11 mouse cellular contexts compared by ENCODE assay signal in the genomic region with DNA sequence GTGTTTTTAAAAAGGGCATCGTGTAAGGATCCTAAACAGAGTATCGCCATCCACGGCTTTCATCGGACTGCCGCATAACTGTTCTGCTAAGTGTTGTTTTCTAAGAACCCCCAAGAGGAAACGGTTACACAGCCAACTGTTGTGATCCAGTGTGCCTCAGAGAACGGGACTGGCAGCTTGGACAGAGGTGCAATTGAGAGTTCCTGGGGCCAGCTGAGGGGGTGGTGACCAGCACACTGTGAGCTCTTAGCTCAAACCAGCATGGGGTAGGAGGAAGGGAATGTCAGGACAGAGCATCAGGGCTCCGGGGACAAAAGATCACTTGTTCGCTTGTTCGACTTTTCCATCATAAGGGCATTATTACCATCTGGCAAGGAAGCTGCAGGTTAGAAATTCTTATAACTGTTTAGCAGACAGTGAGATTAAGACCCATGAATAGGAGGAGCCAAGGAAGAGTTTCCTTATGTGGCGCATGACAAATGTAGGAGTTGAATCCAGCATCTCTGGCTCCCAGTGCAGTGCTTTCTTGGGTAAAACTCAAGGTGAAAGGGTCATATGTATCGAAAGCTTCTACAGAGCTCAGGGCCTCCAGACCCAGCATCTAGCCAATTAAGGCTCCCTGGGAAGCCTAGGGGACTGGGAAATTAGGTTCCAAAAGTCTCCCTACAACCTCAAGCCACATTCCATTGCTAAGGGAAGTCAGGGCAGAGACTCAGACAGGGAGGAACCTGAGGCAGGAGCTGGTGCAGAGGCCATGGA. TPM values are rescaled to one million over a fixed set of nuclear protein-coding genes. Genes with fewer than 3 reads are reported as not detected.
A peak's percentile ranks its signal among the peaks of the same experiment; 100 is the strongest.
DNase-seq lines count a peak whose midpoint lies in the region; ATAC-seq lines count a peak whose summit lies in the region.
"Had no signal": no experiment of that assay in that cellular context is flagged by ENCODE, and none has a peak within 500 bp of the region (broad histone marks: within the 10 kb centered on the region; RNA-seq: fewer than 3 reads in every experiment).

No protein-coding gene starts in this region.

- no peak overlapping the region for H3K4me3 ChIP-seq in intestine, embryonic 14.5 days (ENCODE audit: low read depth, low read length)
- no peak overlapping the region for H3K4me3 ChIP-seq in intestine, embryonic 16.5 days (ENCODE audit: low read length)
- no peak overlapping the region for H3K4me3 ChIP-seq in heart, embryonic 12.5 days

- no peak overlapping the region; the same call in 1 of the 2 replicates for H3K27ac ChIP-seq in intestine, embryonic 14.5 days (ENCODE audit: low read depth)
- H3K27ac ChIP-seq in intestine, embryonic 16.5 days (ENCODE audit: low read length) = no peak overlapping the region
- no peak overlapping the region for H3K27ac ChIP-seq in heart, embryonic 12.5 days (ENCODE audit: poor library complexity, severe bottlenecking)

- 63% methylated on average over 12 of the region's 12 CpGs for WGBS in intestine, embryonic 14.5 days
- WGBS in intestine, embryonic 16.5 days = 62% methylated on average over 12 of the region's 12 CpGs
- WGBS in heart, embryonic 12.5 days = 59% methylated on average over 12 of the region's 12 CpGs

- peaks cover 2% of the 10 kb centered on the region; the same call in 1 of the 2 replicates for H3K9me3 ChIP-seq in intestine, embryonic 14.5 days (ENCODE audit: control insufficient read depth, low read length)
- no peaks in the 10 kb centered on the region for H3K9me3 ChIP-seq in intestine, embryonic 16.5 days (ENCODE audit: control insufficient read depth, low read length)
- H3K9me3 ChIP-seq in heart, embryonic 12.5 days (replicated peaks) = no peaks in the 10 kb centered on the region

- H3K4me1 ChIP-seq in intestine, embryonic 14.5 days (replicated peaks; ENCODE audit: control insufficient read depth, insufficient read depth, low read length) = no peaks in the 10 kb centered on the region
- H3K4me1 ChIP-seq in intestine, embryonic 16.5 days (ENCODE audit: control insufficient read depth, insufficient read depth, low read length) = peaks cover 15% of the 10 kb centered on the region
- peaks cover 37% of the 10 kb centered on the region for H3K4me1 ChIP-seq in heart, embryonic 12.5 days (replicated peaks)

- no peak overlapping the region for H3K9ac ChIP-seq in intestine, embryonic 14.5 days (ENCODE audit: low read length)
- H3K9ac ChIP-seq in intestine, embryonic 16.5 days (ENCODE audit: low read depth, low read length) = no peak overlapping the region
- H3K9ac ChIP-seq in heart, embryonic 12.5 days = no peak overlapping the region

- no peak overlapping the region for H3K4me2 ChIP-seq in intestine, embryonic 14.5 days (ENCODE audit: low read length)
- no peak overlapping the region for H3K4me2 ChIP-seq in intestine, embryonic 16.5 days (ENCODE audit: low read depth, low read length)
- no peak overlapping the region for H3K4me2 ChIP-seq in heart, embryonic 12.5 days

- 0 out of 2 replicates have a peak, but pooled peaks have one; percentile 47 for ATAC-seq in intestine, embryonic 14.5 days (replicated peaks; ENCODE audit: low FRiP score, low TSS enrichment, low read depth)
- ATAC-seq in intestine, embryonic 16.5 days = no peak
- ATAC-seq in megakaryocyte-erythroid progenitor cell, adult 5-6 weeks (replicated peaks; ENCODE audit: low FRiP score, low TSS enrichment, poor library complexity, severe bottlenecking) = no peak
- no peak for ATAC-seq in heart, embryonic 12.5 days (ENCODE audit: insufficient number of reproducible peaks, low FRiP score)

- DNase-seq in intestine, embryonic 14.5 days (ENCODE audit: low spot score) = no peak
- DNase-seq in brain, adult 2 months (ENCODE audit: low read depth, low spot score) = peak; percentile 87
- peak; percentile 41 for DNase-seq in forelimb bud, embryonic 11.5 days (ENCODE audit: low read depth, low spot score)
- DNase-seq in mesoderm, embryonic 11.5 days (ENCODE audit: low read depth, low spot score) = peak; percentile 80
- no peak for DNase-seq in adrenal gland, postnatal 4 days (ENCODE audit: low spot score in 2 of 2)

- H3K27me3 ChIP-seq in intestine, embryonic 14.5 days (replicated peaks; ENCODE audit: control insufficient read depth, insufficient read depth, low read length) = no peaks in the 10 kb centered on the region
- H3K27me3 ChIP-seq in intestine, embryonic 16.5 days (replicated peaks; ENCODE audit: control insufficient read depth, insufficient read depth, low read length) = no peaks in the 10 kb centered on the region
- H3K27me3 ChIP-seq in heart, embryonic 12.5 days (replicated peaks) = no peaks in the 10 kb centered on the region

- no peaks in the 10 kb centered on the region for H3K36me3 ChIP-seq in intestine, embryonic 14.5 days (ENCODE audit: control insufficient read depth, insufficient read depth, low read length)
- no peaks in the 10 kb centered on the region for H3K36me3 ChIP-seq in intestine, embryonic 16.5 days (ENCODE audit: control insufficient read depth, insufficient read depth, low read length)
- H3K36me3 ChIP-seq in heart, embryonic 12.5 days = no peaks in the 10 kb centered on the region

RNA-seq across cellular contexts. Expression of a gene that starts 7.1 kb away (rescaled TPM):
- polyA plus RNA-seq in intestine, embryonic 14.5 days (2014; fragmentation: Nextera tagmentation; extraction: Ambion mirVana) = 6.1 and 7.2 TPM in 2 replicates
- polyA plus RNA-seq in intestine, embryonic 16.5 days (2015; fragmentation: Nextera tagmentation; extraction: Ambion mirVana) = 10.6 and 13.0 TPM in 2 replicates
- total RNA-seq in adrenal gland, postnatal 4 days (2021) = 1 to 10 TPM; 5.4 to 7.3 TPM
- total RNA-seq in megakaryocyte-erythroid progenitor cell, adult 5-6 weeks (2014; fragmentation: Nextera tagmentation) = 9.9 and 10.2 TPM in 2 replicates
- total RNA-seq in megakaryocyte-erythroid progenitor cell, adult 5-6 weeks (2017) = 24.3 and 37.1 TPM in 2 replicates
- 3.4 and 4.4 TPM in 2 replicates for polyA plus RNA-seq in heart, embryonic 12.5 days (2016; fragmentation: Nextera tagmentation; extraction: Ambion mirVana)

RNA-seq across cellular contexts. Expression of a gene that starts 26.6 kb away (rescaled TPM):
- polyA plus RNA-seq in intestine, embryonic 14.5 days (2014; fragmentation: Nextera tagmentation; extraction: Ambion mirVana) = 312 and 313 TPM in 2 replicates
- polyA plus RNA-seq in intestine, embryonic 16.5 days (2015; fragmentation: Nextera tagmentation; extraction: Ambion mirVana) = 372 and 389 TPM in 2 replicates
- 100 to 1,000 TPM; 120 to 124 TPM for total RNA-seq in adrenal gland, postnatal 4 days (2021)
- total RNA-seq in megakaryocyte-erythroid progenitor cell, adult 5-6 weeks (2014; fragmentation: Nextera tagmentation) = 154 and 163 TPM in 2 replicates
- total RNA-seq in megakaryocyte-erythroid progenitor cell, adult 5-6 weeks (2017) = 112 and 121 TPM in 2 replicates
- polyA plus RNA-seq in heart, embryonic 12.5 days (2016; fragmentation: Nextera tagmentation; extraction: Ambion mirVana) = 245 and 249 TPM in 2 replicates

RNA-seq across cellular contexts. Expression of a gene that starts 26.8 kb away (rescaled TPM):
- 50.9 and 54.4 TPM in 2 replicates for polyA plus RNA-seq in intestine, embryonic 14.5 days (2014; fragmentation: Nextera tagmentation; extraction: Ambion mirVana)
- 45.4 and 45.8 TPM in 2 replicates for polyA plus RNA-seq in intestine, embryonic 16.5 days (2015; fragmentation: Nextera tagmentation; extraction: Ambion mirVana)
- total RNA-seq in adrenal gland, postnatal 4 days (2021) = 10 to 100 TPM; 50.8 to 60.7 TPM
- total RNA-seq in megakaryocyte-erythroid progenitor cell, adult 5-6 weeks (2014; fragmentation: Nextera tagmentation) = 2.8 and 7.3 TPM in 2 replicates
- 2.7 and 4.5 TPM in 2 replicates for total RNA-seq in megakaryocyte-erythroid progenitor cell, adult 5-6 weeks (2017)
- polyA plus RNA-seq in heart, embryonic 12.5 days (2016; fragmentation: Nextera tagmentation; extraction: Ambion mirVana) = 66.1 and 73.5 TPM in 2 replicates

RNA-seq across cellular contexts. Expression of a gene that starts 42.6 kb away (rescaled TPM):
- 0.11 TPM in 1 of 2 replicates, not detected in the other for polyA plus RNA-seq in intestine, embryonic 14.5 days (2014; fragmentation: Nextera tagmentation; extraction: Ambion mirVana)
- not detected in 2 replicates for polyA plus RNA-seq in intestine, embryonic 16.5 days (2015; fragmentation: Nextera tagmentation; extraction: Ambion mirVana)
- not detected for total RNA-seq in adrenal gland, postnatal 4 days (2021)
- total RNA-seq in megakaryocyte-erythroid progenitor cell, adult 5-6 weeks (2014; fragmentation: Nextera tagmentation) = not detected in 2 replicates
- not detected in 2 replicates for total RNA-seq in megakaryocyte-erythroid progenitor cell, adult 5-6 weeks (2017)
- polyA plus RNA-seq in heart, embryonic 12.5 days (2016; fragmentation: Nextera tagmentation; extraction: Ambion mirVana) = not detected in 2 replicates
- total RNA-seq: left cerebral cortex, adult 18-20 months had no signal
- polyA plus RNA-seq: cerebellum, adult 2 months; heart, embryonic 14.5 days had no signal

Comparison
In these comparisons a context has a peak if more than half of its experiments do, and no peak if none do; other contexts are left out.
1. DNase-seq: peak in brain, adult 2 months (single experiment), forelimb bud, embryonic 11.5 days (single experiment) and mesoderm, embryonic 11.5 days (single experiment); none in intestine, embryonic 14.5 days (single experiment) and adrenal gland, postnatal 4 days (0 of 2).